ENCODE assay signal across 21 mouse cellular contexts in genomic region chr1:74412711-74413110, GRCm38 (mm10). TPM values are rescaled to one million over a fixed set of nuclear protein-coding genes. Genes with fewer than 3 reads are reported as not detected.
DNase-seq lines count a peak whose midpoint lies in the region; ATAC-seq and TF ChIP-seq lines count a peak whose summit lies in the region.
"Had no signal": no experiment of that assay in that cellular context is flagged by ENCODE, and none has a peak within 500 bp of the region (broad histone marks: within the 10 kb centered on the region; RNA-seq: fewer than 3 reads in every experiment).

No protein-coding gene starts in this region.

- H3K4me1 ChIP-seq in ES-E14 (ENCODE audit: control insufficient read depth in 2 of 2, insufficient read depth in 2 of 2, low read length in 2 of 2, poor library complexity in 1 of 2): peaks cover 0 to 10% of the 10 kb centered on the region in 2 experiments; a peak in 1 of 4 replicates
- H3K4me1 ChIP-seq in intestine, embryonic 15.5 days (replicated peaks): peaks cover 6% of the 10 kb centered on the region; the same call in 1 of the 2 replicates
- no peaks in the 10 kb centered on the region for H3K4me1 ChIP-seq in intestine, postnatal 0 days (replicated peaks; ENCODE audit: control insufficient read depth, insufficient read depth, low read length)
- H3K4me1 ChIP-seq: embryonic facial prominence, embryonic 12.5 days; forebrain, embryonic 13.5 days; forebrain, embryonic 15.5 days had no signal

- H3K4me3 ChIP-seq in ES-E14 (ENCODE audit: insufficient read depth in 1 of 2, low read depth in 1 of 2, low read length in 2 of 2, poor library complexity in 1 of 2, severe bottlenecking in 1 of 2): no peak overlapping the region
- H3K4me3 ChIP-seq in intestine, embryonic 15.5 days (replicated peaks): no peak overlapping the region
- H3K4me3 ChIP-seq in intestine, postnatal 0 days (ENCODE audit: low read depth, low read length): peak overlapping the region; percentile 6; the same call in 1 of the 2 replicates
- H3K4me3 ChIP-seq: embryonic facial prominence, embryonic 10.5 days; embryonic facial prominence, embryonic 12.5 days; forebrain, embryonic 13.5 days; forebrain, embryonic 15.5 days had no signal

- DNase-seq in ES-E14 (ENCODE audit: low read depth, low spot score): no peak
- no peak for DNase-seq in spleen, postnatal 4 days (ENCODE audit: low spot score in 2 of 2)
- no peak for DNase-seq in gastrocnemius, postnatal 25 days
- DNase-seq in adrenal gland, postnatal 14 days: no peak
- no peak for DNase-seq in urinary bladder, postnatal 14 days (ENCODE audit: low spot score)
- DNase-seq: adrenal gland, adult 8-10 months; cerebellum, adult 11 months; cerebellum, adult 18-20 months; cerebellum, adult 8-10 months; cerebellum, adult 9-11 months; cerebellum, postnatal 14 days; forebrain, postnatal 0 days had no signal

- H3K36me3 ChIP-seq in ES-E14 (ENCODE audit: control insufficient read depth, insufficient read depth, low read length, poor library complexity, severe bottlenecking): no peaks in the 10 kb centered on the region
- H3K36me3 ChIP-seq in intestine, embryonic 15.5 days: no peaks in the 10 kb centered on the region
- H3K36me3 ChIP-seq in intestine, postnatal 0 days (ENCODE audit: control insufficient read depth, insufficient read depth): peaks cover 16% of the 10 kb centered on the region; the same call in 1 of the 2 replicates
- H3K36me3 ChIP-seq: embryonic facial prominence, embryonic 10.5 days; embryonic facial prominence, embryonic 12.5 days; forebrain, embryonic 15.5 days had no signal

- TF ChIP-seq CTCF in intestine, postnatal 0 days (IDR thresholded peaks at IDR 0.05; ENCODE audit: low read depth): no peak

- 74% methylated on average over 8 of the region's 8 CpGs for WGBS in intestine, embryonic 15.5 days
- WGBS in intestine, postnatal 0 days: 50% methylated on average over 8 of the region's 8 CpGs

- in situ Hi-C loops in ES-E14 (cut with MboI; ENCODE audit: low sequenced_read_pairs in 2 of 2, unreplicated experiment in 2 of 2): no loop called here

- H3K9ac ChIP-seq in ES-E14 (ENCODE audit: insufficient read depth, low read depth, low read length, poor library complexity, severe bottlenecking): no peak overlapping the region
- H3K9ac ChIP-seq in intestine, embryonic 15.5 days: no peak overlapping the region
- H3K9ac ChIP-seq in intestine, postnatal 0 days (ENCODE audit: low read depth, low read length): no peak overlapping the region
- H3K9ac ChIP-seq: embryonic facial prominence, embryonic 12.5 days; forebrain, embryonic 13.5 days; forebrain, embryonic 15.5 days; forebrain, postnatal 0 days had no signal

- no peaks in the 10 kb centered on the region for H3K9me3 ChIP-seq in ES-E14 (ENCODE audit: control insufficient read depth, insufficient read depth, low read depth, low read length)
- H3K9me3 ChIP-seq in intestine, embryonic 15.5 days: no peaks in the 10 kb centered on the region
- no peaks in the 10 kb centered on the region for H3K9me3 ChIP-seq in intestine, postnatal 0 days (ENCODE audit: control insufficient read depth)
- H3K9me3 ChIP-seq: embryonic facial prominence, embryonic 10.5 days; embryonic facial prominence, embryonic 12.5 days; forebrain, embryonic 13.5 days; forebrain, embryonic 15.5 days had no signal

- H3K4me2 ChIP-seq in intestine, embryonic 15.5 days (replicated peaks): peak overlapping the region; percentile 54
- H3K4me2 ChIP-seq in intestine, postnatal 0 days (replicated peaks; ENCODE audit: low read depth): peak overlapping the region; percentile 70
- H3K4me2 ChIP-seq: embryonic facial prominence, embryonic 12.5 days; forebrain, embryonic 13.5 days; forebrain, embryonic 15.5 days had no signal

- no peaks in the 10 kb centered on the region for H3K27me3 ChIP-seq in intestine, embryonic 15.5 days (replicated peaks)
- H3K27me3 ChIP-seq in intestine, postnatal 0 days (replicated peaks; ENCODE audit: control insufficient read depth, insufficient read depth, low read length): no peaks in the 10 kb centered on the region
- H3K27me3 ChIP-seq: embryonic facial prominence, embryonic 12.5 days; forebrain, embryonic 13.5 days; forebrain, embryonic 15.5 days; Patski had no signal

- H3K27ac ChIP-seq in ES-E14 (ENCODE audit: insufficient read depth, low read depth, low read length, poor library complexity, severe bottlenecking): no peak overlapping the region
- H3K27ac ChIP-seq in intestine, embryonic 15.5 days: no peak overlapping the region
- peak overlapping the region; percentile 2; the same call in 1 of the 2 replicates for H3K27ac ChIP-seq in intestine, postnatal 0 days (ENCODE audit: low read depth, low read length)
- H3K27ac ChIP-seq: embryonic facial prominence, embryonic 10.5 days; embryonic facial prominence, embryonic 12.5 days; forebrain, embryonic 13.5 days; forebrain, embryonic 15.5 days had no signal

- no peak for ATAC-seq in intestine, embryonic 15.5 days
- no peak for ATAC-seq in intestine, postnatal 0 days
- ATAC-seq: activated CD4-positive, CD25-positive, alpha-beta regulatory T cell, adult 4 months; forebrain, embryonic 13.5 days; forebrain, embryonic 15.5 days; forebrain, postnatal 0 days; Patski had no signal

TF ChIP-seq in ES-E14, 5 proteins besides CTCF, POLR2A, EP300 and RAD21:
- TF ChIP-seq ZNF384 (IDR thresholded peaks at IDR 0.05; ENCODE audit: low read depth, low read length) (no peak), MAFK (IDR thresholded peaks at IDR 0.05; ENCODE audit: insufficient read depth, low read depth, low read length) (peak; percentile 77)
TF ChIP-seq in ES-E14: peak in this region for 1.

RNA-seq across cellular contexts. Expression of gene Vil1, which starts 3.5 kb away (rescaled TPM):
- total RNA-seq in ES-E14 (2012; rRNA removed): 1.2 and 1.4 TPM in 2 replicates
- polyA plus RNA-seq in intestine, embryonic 15.5 days (2015; fragmentation: Nextera tagmentation; extraction: Ambion mirVana): 135 and 146 TPM in 2 replicates
- 217 and 244 TPM in 2 replicates for polyA plus RNA-seq in intestine, postnatal 0 days (2015; fragmentation: Nextera tagmentation; extraction: Ambion mirVana)
- under 1 TPM in 1 of 2 experiments, not detected in 1; 0.13 TPM for total RNA-seq in gastrocnemius, postnatal 25 days (2021)
- 2.4 and 3.0 TPM in 2 replicates for total RNA-seq in adrenal gland, postnatal 14 days (2021)

RNA-seq across cellular contexts. Expression of gene Ctdsp1, which starts 21.4 kb away (rescaled TPM):
- total RNA-seq in ES-E14 (2012; rRNA removed): 17.3 and 17.9 TPM in 2 replicates
- 75.4 and 78.7 TPM in 2 replicates for polyA plus RNA-seq in intestine, embryonic 15.5 days (2015; fragmentation: Nextera tagmentation; extraction: Ambion mirVana)
- 48.9 and 52.4 TPM in 2 replicates for polyA plus RNA-seq in intestine, postnatal 0 days (2015; fragmentation: Nextera tagmentation; extraction: Ambion mirVana)
- 10 to 100 TPM; 82.7 to 82.9 TPM for total RNA-seq in gastrocnemius, postnatal 25 days (2021)
- total RNA-seq in adrenal gland, postnatal 14 days (2021): 128 and 130 TPM in 2 replicates

RNA-seq across cellular contexts. Expression of gene Slc11a1, which starts 37.7 kb away (rescaled TPM):
- 19.9 and 44.4 TPM in 2 replicates for total RNA-seq in ES-E14 (2012; rRNA removed)
- polyA plus RNA-seq in intestine, embryonic 15.5 days (2015; fragmentation: Nextera tagmentation; extraction: Ambion mirVana): 6.4 and 6.7 TPM in 2 replicates
- 3.8 and 4.3 TPM in 2 replicates for polyA plus RNA-seq in intestine, postnatal 0 days (2015; fragmentation: Nextera tagmentation; extraction: Ambion mirVana)
- total RNA-seq in gastrocnemius, postnatal 25 days (2021): 1 to 10 TPM; 2.9 to 3.2 TPM
- 5.3 and 6.9 TPM in 2 replicates for total RNA-seq in adrenal gland, postnatal 14 days (2021)

RNA-seq across cellular contexts. Expression of gene Catip, which starts 50.8 kb away (rescaled TPM):
- 7.3 and 9.1 TPM in 2 replicates for total RNA-seq in ES-E14 (2012; rRNA removed)
- 0.39 and 0.53 TPM in 2 replicates for polyA plus RNA-seq in intestine, embryonic 15.5 days (2015; fragmentation: Nextera tagmentation; extraction: Ambion mirVana)
- 0.25 and 0.33 TPM in 2 replicates for polyA plus RNA-seq in intestine, postnatal 0 days (2015; fragmentation: Nextera tagmentation; extraction: Ambion mirVana)
- total RNA-seq in gastrocnemius, postnatal 25 days (2021): not detected
- total RNA-seq in adrenal gland, postnatal 14 days (2021): 0.15 and 0.45 TPM in 2 replicates
- polyA plus RNA-seq: activated CD4-positive, CD25-positive, alpha-beta regulatory T cell, adult 4 months; C2C12 had no signal
